Mouse (Mus musculus): ENCODE results near the gene Farsa. TPM values are rescaled to one million over a fixed set of nuclear protein-coding genes. Genes with fewer than 3 reads are reported as not detected.
A peak's percentile ranks its signal among the peaks of the same experiment; 100 is the strongest.
"Not testable (repeated sequence)": the region's sequence is repeated elsewhere in the genome, so short reads cannot be mapped to it uniquely, and the experiment has no call there.

Farsa gene
- polyA plus RNA-seq, 1 experiment, result 109 TPM

- DNase-seq (ENCODE audit: low read depth), result no peak
- TF ChIP-seq CTCF (IDR thresholded peaks at IDR 0.05; ENCODE audit: borderline replicate concordance, extremely low read depth, insufficient read depth, insufficient read length) (no peak), POLR2A (IDR thresholded peaks at IDR 0.05; ENCODE audit: borderline replicate concordance, extremely low read depth, insufficient read depth, insufficient read length, poor library complexity, severe bottlenecking) (no peak)
Measured at GRCm38 (mm10) chr8:84822723-84823122, 34.1 kb upstream of the Farsa start, which contains the start of gene Dand5. TSS of gene Dand5 (minus strand) at chr8:84822823.

- peak; percentile 91 for DNase-seq (ENCODE audit: low read depth)
- TF ChIP-seq POLR2A (IDR thresholded peaks at IDR 0.05; ENCODE audit: borderline replicate concordance, extremely low read depth, insufficient read depth, insufficient read length, poor library complexity, severe bottlenecking), result no peak
- TF ChIP-seq CTCF (IDR thresholded peaks at IDR 0.05; ENCODE audit: borderline replicate concordance, extremely low read depth, insufficient read depth, insufficient read length), result peak; percentile 96
Measured at GRCm38 (mm10) chr8:84823653-84824052, 33.1 kb upstream of the Farsa start.

- no peak for DNase-seq (ENCODE audit: low read depth)
- TF ChIP-seq CTCF (IDR thresholded peaks at IDR 0.05; ENCODE audit: borderline replicate concordance, extremely low read depth, insufficient read depth, insufficient read length), result no peak
- no peak for TF ChIP-seq POLR2A (IDR thresholded peaks at IDR 0.05; ENCODE audit: borderline replicate concordance, extremely low read depth, insufficient read depth, insufficient read length, poor library complexity, severe bottlenecking)
Measured at GRCm38 (mm10) chr8:84825636-84826035, 31.2 kb upstream of the Farsa start.

- not testable (repeated sequence) for DNase-seq (ENCODE audit: low read depth)
Measured at GRCm38 (mm10) chr8:84826518-84826917, 30.3 kb upstream of the Farsa start.

GRCm38 (mm10) chr8:84831490-84831889 lies 25.3 kb upstream of the Farsa start, which contains the start of gene Gadd45gip1:
TSS of gene Gadd45gip1 (plus strand) at chr8:84831522.
- DNase-seq (ENCODE audit: low read depth), result peak; percentile 20
- TF ChIP-seq POLR2A (IDR thresholded peaks at IDR 0.05; ENCODE audit: borderline replicate concordance, extremely low read depth, insufficient read depth, insufficient read length, poor library complexity, severe bottlenecking) (no peak), CTCF (IDR thresholded peaks at IDR 0.05; ENCODE audit: borderline replicate concordance, extremely low read depth, insufficient read depth, insufficient read length) (no peak)

GRCm38 (mm10) chr8:84832034-84832717 lies 24.6 kb upstream of the Farsa start:
- TF ChIP-seq CTCF (IDR thresholded peaks at IDR 0.05; ENCODE audit: borderline replicate concordance, extremely low read depth, insufficient read depth, insufficient read length) (no peak), POLR2A (IDR thresholded peaks at IDR 0.05; ENCODE audit: borderline replicate concordance, extremely low read depth, insufficient read depth, insufficient read length, poor library complexity, severe bottlenecking) (peak; percentile 90)
- peak; percentile 85 for DNase-seq (ENCODE audit: low read depth)

- TF ChIP-seq CTCF (IDR thresholded peaks at IDR 0.05; ENCODE audit: borderline replicate concordance, extremely low read depth, insufficient read depth, insufficient read length), result no peak
- TF ChIP-seq POLR2A (IDR thresholded peaks at IDR 0.05; ENCODE audit: borderline replicate concordance, extremely low read depth, insufficient read depth, insufficient read length, poor library complexity, severe bottlenecking), result no peak
- no peak for DNase-seq (ENCODE audit: low read depth)
Measured at GRCm38 (mm10) chr8:84832759-84833742, 23.7 kb upstream of the Farsa start.

- no peak for TF ChIP-seq POLR2A (IDR thresholded peaks at IDR 0.05; ENCODE audit: borderline replicate concordance, extremely low read depth, insufficient read depth, insufficient read length, poor library complexity, severe bottlenecking)
- no peak for TF ChIP-seq CTCF (IDR thresholded peaks at IDR 0.05; ENCODE audit: borderline replicate concordance, extremely low read depth, insufficient read depth, insufficient read length)
- DNase-seq (ENCODE audit: low read depth), result peak; percentile 91
Measured at GRCm38 (mm10) chr8:84834002-84834865, 22.6 kb upstream of the Farsa start.

GRCm38 (mm10) chr8:84834866-84835855 lies 21.6 kb upstream of the Farsa start:
- TF ChIP-seq CTCF (IDR thresholded peaks at IDR 0.05; ENCODE audit: borderline replicate concordance, extremely low read depth, insufficient read depth, insufficient read length) (no peak), POLR2A (IDR thresholded peaks at IDR 0.05; ENCODE audit: borderline replicate concordance, extremely low read depth, insufficient read depth, insufficient read length, poor library complexity, severe bottlenecking) (no peak)
- DNase-seq (ENCODE audit: low read depth), result peak; percentile 94
